Mouse (Mus musculus) layer of hippocampus, adult 8-10 months (tissue): ENCODE data around the gene Fut1. TPM values are rescaled to one million over a fixed set of nuclear protein-coding genes. Genes with fewer than 3 reads are reported as not detected.
"Not testable (repeated sequence)": the region's sequence is repeated elsewhere in the genome, so short reads cannot be mapped to it uniquely, and the experiment has no call there.

ENCODE experiments used
- DNase-seq, 2 experiments: peaks; one replicate each; pipeline ENCODE4 v3.0.0; 2022; ENCODE audit warnings: low spot score in 2 of 2
- total RNA-seq, 4 experiments: library from RNA; stranded (reverse); gene quantifications; 2 replicates each; pipeline ENCODE4 v1.2.4; 2022

Fut1 gene
- total RNA-seq, 4 experiments from 2014 or later, result 0.20 to 0.28 (median 0.21) TPM; not detected in 1

- peak; percentile 97 for DNase-seq
These were observed 21.7 kb downstream of the Fut1 start for GRCm38 (mm10) chr7:45638623-45639401.

GRCm38 (mm10) chr7:45639561-45640027 lies 22.5 kb downstream of the Fut1 start, which contains the start of gene Mamstr:
Gene Mamstr, plus strand, starts transcription at chr7:45639977.
- no peak for DNase-seq

- DNase-seq, result no peak
These were observed 23.3 kb downstream of the Fut1 start for GRCm38 (mm10) chr7:45640191-45640957.

- DNase-seq, result no peak
These were observed 24.4 kb downstream of the Fut1 start for GRCm38 (mm10) chr7:45641391-45642040.

GRCm38 (mm10) chr7:45642083-45642482 lies 25.0 kb downstream of the Fut1 start:
- no peak for DNase-seq

GRCm38 (mm10) chr7:45642503-45643255 lies 25.6 kb downstream of the Fut1 start:
- DNase-seq, result no peak

- DNase-seq, result peak; percentile 90 to 94
These were observed 26.5 kb downstream of the Fut1 start for GRCm38 (mm10) chr7:45643441-45644178.

GRCm38 (mm10) chr7:45644183-45644582 lies 27.1 kb downstream of the Fut1 start:
- peak; percentile 64 to 72 for DNase-seq

GRCm38 (mm10) chr7:45644872-45645590 lies 27.9 kb downstream of the Fut1 start:
- no peak for DNase-seq

GRCm38 (mm10) chr7:45645591-45645971 lies 28.5 kb downstream of the Fut1 start:
- no peak for DNase-seq

- no peak for DNase-seq
These were observed 29.6 kb downstream of the Fut1 start for GRCm38 (mm10) chr7:45646671-45647070.

GRCm38 (mm10) chr7:45649351-45649750 lies 32.3 kb downstream of the Fut1 start:
- DNase-seq, result no peak

GRCm38 (mm10) chr7:45650484-45650883 lies 33.4 kb downstream of the Fut1 start:
- DNase-seq, result not testable (repeated sequence)

GRCm38 (mm10) chr7:45654424-45655047 lies 37.4 kb downstream of the Fut1 start:
- DNase-seq, result no peak

- no peak for DNase-seq
These were observed 43.8 kb downstream of the Fut1 start for GRCm38 (mm10) chr7:45660746-45661478.

GRCm38 (mm10) chr7:45661702-45662101 lies 44.6 kb downstream of the Fut1 start:
- DNase-seq, result not testable (repeated sequence)

GRCm38 (mm10) chr7:45665303-45666138 lies 48.4 kb downstream of the Fut1 start:
- no peak for DNase-seq

- DNase-seq, result no peak
These were observed 49.1 kb downstream of the Fut1 start, which contains the start of gene Fut2 for GRCm38 (mm10) chr7:45666161-45666560. Gene Fut2, minus strand, starts transcription at chr7:45666394.
